Mouse (Mus musculus) hindbrain, postnatal 0 days (tissue): ENCODE data around the gene Cnga4. TPM values are rescaled to one million over a fixed set of nuclear protein-coding genes. Genes with fewer than 3 reads are reported as not detected.
"Not testable (repeated sequence)": the region's sequence is repeated elsewhere in the genome, so short reads cannot be mapped to it uniquely, and the experiment has no call there.

Experiments
- ATAC-seq: fragments of 200-750 bp; cut with Nextera tagmentation; 2 replicates; pipeline ENCODE4 v1.8.0; 2017; ENCODE audit warnings: mild to moderate bottlenecking, moderate TSS enrichment, moderate library complexity
- DNase-seq: peaks from one replicate; pipeline ENCODE4 v3.0.0-alpha.2; 2015; ENCODE audit warnings: low spot score
- H3K27ac ChIP-seq: fragments of 300-500 bp; sonication (generic); 2 replicates; pipeline ENCODE4 v1.5.1; 2014; ENCODE audit warnings: mild to moderate bottlenecking
- H3K27me3 ChIP-seq: fragments of 300-500 bp; sonication (generic); 2 replicates; pipeline ENCODE4 v1.6.1; 2014; ENCODE audit warnings: low read length, mixed read lengths; ENCODE audit not compliant: insufficient read depth
- H3K36me3 ChIP-seq: fragments of 300-500 bp; sonication (generic); 2 replicates; pipeline ENCODE4 v1.6.1; 2014; ENCODE audit warnings: low read length, mixed read lengths; ENCODE audit not compliant: insufficient read depth
- H3K4me1 ChIP-seq: fragments of 300-500 bp; sonication (generic); 2 replicates; pipeline ENCODE4 v1.6.1; 2014; ENCODE audit warnings: antibody characterized with exemption, low read length, mixed read lengths; ENCODE audit not compliant: insufficient read depth
- H3K4me2 ChIP-seq: fragments of 300-500 bp; sonication (generic); 2 replicates; pipeline ENCODE4 v1.6.1; 2014; ENCODE audit warnings: low read depth, mild to moderate bottlenecking, low read length, moderate library complexity, mixed read lengths
- H3K4me3 ChIP-seq: fragments of 300-500 bp; sonication (generic); 2 replicates; pipeline ENCODE4 v1.5.1; 2014; ENCODE audit warnings: low read length
- H3K9ac ChIP-seq: fragments of 300-500 bp; sonication (generic); replicated peaks from 2 replicates; pipeline ENCODE4 v1.6.1; 2014; ENCODE audit warnings: mild to moderate bottlenecking, low read length, moderate library complexity, mixed read lengths
- H3K9me3 ChIP-seq: fragments of 300-500 bp; sonication (generic); 2 replicates; pipeline ENCODE4 v1.6.1; 2016; ENCODE audit warnings: low read length, mixed read lengths
- CTCF ChIP-seq: IDR thresholded peaks from 2 replicates; pipeline ENCODE4 v1.5.1; 2016; ENCODE audit warnings: antibody characterized with exemption, control low read depth, low read depth
- WGBS: fragments of 180-500 bp; shearing (Covaris S2); extraction: QIAGEN DNeasy Blood & Tissue Kit; methylation state at CpG from one replicate; pipeline ENCODE4 v1.1.7; 2014; 5-methylcytosine and 5-hydroxymethylcytosine counted together
- polyA plus RNA-seq: library from polyadenylated mRNA; unstranded; fragments of >200 nt; fragmentation: Nextera tagmentation; extraction: Ambion mirVana; gene quantifications from 2 replicates; pipeline ENCODE4 v1.2.1, GENCODE M21; 2015
- total RNA-seq: library from RNA; depleted of rRNA; stranded (reverse); fragments of >200 nt; gene quantifications from 2 replicates; pipeline ENCODE4 v1.2.3, GENCODE M21; 2014

Gene Cnga4
- total and polyA plus RNA-seq, 2 experiments from 2014 or later = 0.08 to 0.21 TPM

GRCm38 (mm10) chr7:105411874-105412632, 7.7 kb downstream of the Cnga4 start:
- peak; percentile 92 for TF ChIP-seq CTCF
- not testable (repeated sequence) for H3K9ac ChIP-seq, H3K27ac ChIP-seq, H3K4me3 ChIP-seq, H3K27me3 ChIP-seq, H3K4me2 ChIP-seq, H3K4me1 ChIP-seq, H3K36me3 ChIP-seq, H3K9me3 ChIP-seq
- peak; percentile 72 for DNase-seq
- ATAC-seq = peak; percentile 33; the same call in 1 of the 2 replicates
- WGBS = 61% methylated on average over 8 of the region's 8 CpGs

GRCm38 (mm10) chr7:105414385-105414784, 10.0 kb downstream of the Cnga4 start:
- Histone ChIP-seq H3K27me3 (no peaks in the 10 kb centered on the region), H3K36me3 (no peaks in the 10 kb centered on the region), H3K27ac (no peak overlapping the region), H3K9me3 (no peaks in the 10 kb centered on the region), H3K4me3 (no peak overlapping the region), H3K4me2 (no peak overlapping the region), H3K4me1 (no peaks in the 10 kb centered on the region), H3K9ac (no peak overlapping the region)
- DNase-seq (no peak), ATAC-seq (no peak)
- no peak for TF ChIP-seq CTCF
- 49% methylated on average over 6 of the region's 6 CpGs for WGBS

GRCm38 (mm10) chr7:105416529-105416928, 12.2 kb downstream of the Cnga4 start:
- TF ChIP-seq CTCF = no peak
- WGBS = 92% methylated on average over 7 of the region's 7 CpGs
- H3K27me3 ChIP-seq = no peaks in the 10 kb centered on the region

DNA sequence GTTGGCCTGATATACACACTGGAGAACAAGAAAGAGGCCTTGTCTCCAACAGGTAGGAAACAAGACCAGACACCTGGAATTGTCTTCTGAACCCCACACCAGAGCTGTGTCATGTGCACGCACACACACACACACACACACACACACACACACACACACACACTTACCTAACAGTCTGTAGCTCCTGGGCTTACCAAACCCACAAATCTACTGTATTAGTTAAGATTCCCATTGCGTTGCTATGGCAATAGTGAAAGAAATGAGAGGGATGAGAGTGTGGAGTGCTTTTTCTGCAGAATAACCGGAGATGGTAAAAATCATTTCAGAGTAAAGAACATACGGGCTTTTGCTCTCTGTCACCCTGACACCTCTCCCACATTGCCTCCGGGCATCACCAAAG, 13.7 kb downstream of the Cnga4 start:
- WGBS = 65% methylated on average over 5 of the region's 5 CpGs
- ATAC-seq (peak; percentile 27; the same call in 1 of the 2 replicates), DNase-seq (no peak)
- Histone ChIP-seq H3K4me3 (no peak overlapping the region), H3K27ac (no peak overlapping the region), H3K9ac (no peak overlapping the region), H3K27me3 (no peaks in the 10 kb centered on the region), H3K4me1 (no peaks in the 10 kb centered on the region), H3K36me3 (no peaks in the 10 kb centered on the region), H3K4me2 (no peak overlapping the region), H3K9me3 (no peaks in the 10 kb centered on the region)
- no peak for TF ChIP-seq CTCF

More at GRCm38 (mm10) chr7:105416529-105416928, 12.2 kb downstream of the Cnga4 start:
- no peak overlapping the region for H3K9ac ChIP-seq
- no peak overlapping the region for H3K4me3 ChIP-seq
- no peak overlapping the region for H3K4me2 ChIP-seq
- no peaks in the 10 kb centered on the region for H3K4me1 ChIP-seq
- no peak overlapping the region for H3K27ac ChIP-seq
- H3K9me3 ChIP-seq = no peaks in the 10 kb centered on the region
- ATAC-seq (no peak), DNase-seq (no peak)
- H3K36me3 ChIP-seq = no peaks in the 10 kb centered on the region

- no peak overlapping the region for H3K27ac ChIP-seq
- H3K27me3 ChIP-seq = no peaks in the 10 kb centered on the region
- no peak overlapping the region for H3K9ac ChIP-seq
- H3K36me3 ChIP-seq = no peaks in the 10 kb centered on the region
- DNase-seq (no peak), ATAC-seq (no peak)
- no peaks in the 10 kb centered on the region; the same call in 1 of the 2 replicates for H3K4me1 ChIP-seq
- H3K4me3 ChIP-seq = no peak overlapping the region
- no peak for TF ChIP-seq CTCF
- H3K4me2 ChIP-seq = no peak overlapping the region
- WGBS = 60% methylated on average over 2 of the region's 2 CpGs
- H3K9me3 ChIP-seq = no peaks in the 10 kb centered on the region
Measured at GRCm38 (mm10) chr7:105420903-105421302, 16.5 kb downstream of the Cnga4 start.

- Histone ChIP-seq H3K4me2 (no peak overlapping the region), H3K27me3 (0 out of 2 replicates have a peak, but pooled peaks cover 4% of the 10 kb centered on the region), H3K9ac (no peak overlapping the region), H3K27ac (no peak overlapping the region), H3K36me3 (no peaks in the 10 kb centered on the region), H3K4me1 (no peaks in the 10 kb centered on the region; the same call in 1 of the 2 replicates), H3K9me3 (no peaks in the 10 kb centered on the region), H3K4me3 (no peak overlapping the region)
- ATAC-seq = no peak
- TF ChIP-seq CTCF = no peak
- no peak for DNase-seq
- 37% methylated on average over 5 of the region's 5 CpGs for WGBS
Measured at GRCm38 (mm10) chr7:105424368-105424767, 20.0 kb downstream of the Cnga4 start.
